Mouse (Mus musculus) fibroblast of lung, adult 2 months (primary cell): ENCODE data around the gene Luc7l3.

Experiments used
- DNase-seq: peaks from one replicate; pipeline ENCODE4 v3.0.0-alpha.2; 2011; ENCODE audit warnings: low read depth

The Luc7l3 gene

GRCm38 (mm10) chr11:94338347-94338746 lies 16.6 kb upstream of the Luc7l3 start:
- DNase-seq = no peak

DNA sequence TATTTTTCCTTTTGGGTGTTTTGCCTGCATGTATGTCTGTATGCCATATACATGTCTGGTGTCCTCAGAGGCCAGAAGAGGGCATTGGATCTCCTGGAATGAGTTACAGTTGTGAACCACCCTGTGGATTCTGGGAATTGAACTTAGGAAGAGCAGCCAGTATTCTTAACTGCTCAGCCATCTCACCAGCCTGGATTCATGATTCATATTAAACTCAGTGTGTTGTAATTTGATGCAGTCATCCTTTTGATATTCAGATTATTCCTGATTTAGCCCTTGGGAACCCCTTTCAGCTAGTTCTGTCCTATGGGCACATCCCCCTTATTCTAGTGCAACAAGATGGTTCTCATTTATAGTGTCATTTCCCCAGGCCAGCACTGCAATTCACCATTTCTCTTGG lies 14.8 kb upstream of the Luc7l3 start:
- DNase-seq = no peak

DNA sequence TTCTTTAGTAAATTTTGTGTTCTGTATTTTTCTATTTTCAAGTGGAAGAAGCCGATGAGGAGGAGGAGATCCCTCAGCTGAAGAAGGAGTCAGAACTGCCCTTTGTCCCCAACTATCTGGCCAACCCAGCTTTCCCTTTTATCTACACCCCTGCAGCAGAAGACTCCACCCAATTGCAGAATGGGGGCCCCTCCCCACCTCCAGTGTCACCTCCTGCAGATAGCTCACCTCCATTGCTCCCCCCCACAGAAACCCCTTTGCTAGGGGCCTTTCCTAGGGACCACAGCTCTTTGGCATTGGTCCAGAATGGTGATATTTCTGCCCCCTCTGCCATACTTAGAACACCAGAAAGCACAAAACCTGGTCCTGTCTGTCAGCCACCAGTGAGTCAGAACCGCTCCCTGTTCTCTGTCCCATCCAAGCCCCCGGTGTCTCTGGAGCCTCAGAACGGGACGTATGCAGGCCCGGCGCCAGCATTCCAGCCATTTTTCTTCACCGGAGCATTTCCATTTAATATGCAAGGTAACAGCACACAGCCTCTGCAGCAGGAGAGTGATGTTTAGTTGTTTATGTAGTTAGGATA lies 12.7 kb upstream of the Luc7l3 start:
- DNase-seq = no peak

- no peak for DNase-seq
These were observed 10.9 kb upstream of the Luc7l3 start for GRCm38 (mm10) chr11:94332726-94333125.

GRCm38 (mm10) chr11:94330211-94330610 lies 8.4 kb upstream of the Luc7l3 start:
- no peak for DNase-seq

DNA sequence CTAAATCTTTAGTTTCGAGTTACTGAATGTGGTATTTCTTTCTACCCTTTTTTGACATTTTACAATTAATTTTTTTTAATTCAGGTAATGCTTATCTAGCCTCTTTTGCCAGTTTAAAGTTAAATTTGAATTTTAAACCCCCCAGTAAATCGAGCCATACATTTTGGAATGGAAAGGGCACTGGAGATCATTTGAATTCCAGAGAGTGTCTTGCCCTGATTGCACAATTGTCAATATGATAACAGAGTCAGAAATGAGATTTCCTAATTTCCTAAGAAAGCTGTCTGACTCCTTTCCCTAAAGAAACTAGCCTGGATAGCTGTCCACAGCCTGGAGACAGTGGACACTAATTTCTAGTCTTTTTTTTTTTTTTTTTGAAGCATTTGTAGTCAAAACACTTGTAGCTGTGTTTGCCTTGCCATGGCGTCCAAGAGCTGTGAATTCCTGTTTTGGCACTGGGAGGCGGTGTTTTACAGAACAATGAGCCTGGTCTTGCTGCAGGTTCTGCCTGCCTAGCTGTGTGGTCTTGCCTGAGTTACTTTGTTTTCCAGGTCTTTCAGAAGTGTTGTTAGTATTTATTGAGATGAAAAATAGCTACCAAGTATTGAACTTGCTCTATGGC lies 7.6 kb upstream of the Luc7l3 start:
- peak; percentile 64 for DNase-seq

GRCm38 (mm10) chr11:94328644-94329025 lies 6.8 kb upstream of the Luc7l3 start:
- no peak for DNase-seq

- DNase-seq = peak; percentile 80
These were observed 6.2 kb upstream of the Luc7l3 start, which contains the start of gene Ankrd40 for GRCm38 (mm10) chr11:94327693-94328643. TSS of gene Ankrd40 (plus strand) at chr11:94328001.

DNA sequence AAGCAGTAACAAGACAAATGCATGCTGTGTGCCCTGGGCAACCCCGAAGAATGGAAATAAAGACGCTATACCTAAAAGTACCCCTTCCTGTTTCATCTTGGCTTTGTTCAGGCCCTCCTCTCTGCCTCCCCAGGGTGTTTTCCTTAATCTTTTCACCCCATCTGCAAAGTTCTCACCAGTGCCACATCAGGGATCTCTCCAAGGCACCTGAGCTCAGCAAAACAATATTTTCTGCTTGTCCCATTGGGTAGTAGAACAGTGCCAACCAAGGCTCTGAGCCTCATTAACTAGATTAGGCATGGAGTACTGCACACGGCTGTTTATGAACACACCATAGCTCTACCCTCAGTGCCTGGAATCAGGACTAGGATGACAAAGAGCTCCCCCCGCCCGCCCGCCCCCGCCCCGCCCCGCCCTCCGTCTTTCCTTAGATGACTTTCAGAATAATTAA lies 5.2 kb upstream of the Luc7l3 start:
- DNase-seq = no peak

DNA sequence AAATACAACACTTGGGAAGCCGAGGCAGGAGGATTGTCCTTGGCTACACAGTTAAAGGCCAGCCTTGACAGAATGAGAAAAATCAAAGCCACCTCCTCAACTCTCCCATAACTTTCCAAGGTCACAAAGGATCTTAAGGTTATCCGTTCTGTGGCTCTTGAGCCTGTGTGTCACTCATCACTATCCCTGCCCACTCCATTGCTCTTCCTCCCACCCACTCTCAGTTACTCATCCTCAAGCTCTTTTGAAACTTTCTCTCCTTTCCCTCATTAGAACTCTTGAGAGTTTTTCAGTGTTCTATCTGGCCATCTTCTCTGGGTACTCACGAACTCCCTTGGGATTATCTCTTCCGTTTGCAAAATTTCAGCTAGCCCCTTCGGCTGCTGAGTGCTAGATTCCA lies 2.8 kb upstream of the Luc7l3 start:
- DNase-seq = no peak

DNA sequence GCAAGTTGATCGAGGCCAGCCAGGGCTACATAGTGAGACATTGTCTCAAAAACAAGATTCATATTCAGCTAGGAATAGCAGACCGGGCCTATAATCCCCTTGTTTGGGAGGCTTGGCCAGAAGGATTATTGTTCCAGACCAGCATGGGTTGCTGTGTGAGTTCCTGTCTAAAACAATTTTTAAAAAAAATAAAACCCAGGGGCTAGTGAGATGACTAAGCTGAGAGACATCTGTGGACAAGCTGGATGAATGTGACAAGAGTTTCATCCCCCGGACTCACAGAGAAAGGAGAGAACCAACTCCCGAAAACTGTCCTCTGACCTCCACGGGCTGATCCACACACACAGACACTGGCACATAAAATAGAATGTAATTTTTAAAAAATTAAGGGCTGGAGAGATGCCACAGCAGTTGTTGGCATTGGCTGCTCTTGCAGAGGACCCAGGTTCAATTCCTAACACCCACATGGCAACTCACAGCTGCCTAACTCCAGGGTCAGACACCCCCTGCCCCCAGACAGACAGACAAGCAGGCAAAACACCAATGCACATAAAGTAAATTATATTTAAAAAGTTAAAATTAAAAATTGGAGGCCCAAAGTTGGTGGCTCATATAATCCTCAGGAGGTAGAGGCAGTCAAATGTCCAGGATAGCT lies 1.6 kb upstream of the Luc7l3 start:
- DNase-seq = no peak

DNA sequence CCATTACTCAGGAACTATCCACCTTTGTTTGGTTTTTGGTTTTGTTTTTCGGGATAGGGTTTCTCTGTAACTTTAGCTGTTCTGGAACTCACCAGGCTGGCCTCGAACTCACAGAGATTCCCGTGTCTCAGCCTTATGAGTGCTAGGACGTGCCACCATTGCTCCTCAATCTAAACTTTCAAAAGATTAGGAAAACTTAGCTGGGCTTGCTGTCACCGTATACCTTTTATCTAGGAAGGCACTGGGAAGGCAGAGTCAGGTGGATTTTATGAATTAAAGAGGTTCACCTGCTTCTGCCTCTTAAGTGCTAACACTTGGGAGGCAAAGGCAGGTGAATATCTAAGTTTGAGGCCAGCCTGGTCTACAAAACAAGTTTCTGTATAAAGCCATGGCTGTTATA lies 848 bp upstream of the Luc7l3 start:
- DNase-seq = no peak

GRCm38 (mm10) chr11:94320969-94321930 lies 538 bp downstream of the Luc7l3 start:
- DNase-seq = no peak

GRCm38 (mm10) chr11:94318056-94318455 lies 3.7 kb downstream of the Luc7l3 start:
- no peak for DNase-seq

DNA sequence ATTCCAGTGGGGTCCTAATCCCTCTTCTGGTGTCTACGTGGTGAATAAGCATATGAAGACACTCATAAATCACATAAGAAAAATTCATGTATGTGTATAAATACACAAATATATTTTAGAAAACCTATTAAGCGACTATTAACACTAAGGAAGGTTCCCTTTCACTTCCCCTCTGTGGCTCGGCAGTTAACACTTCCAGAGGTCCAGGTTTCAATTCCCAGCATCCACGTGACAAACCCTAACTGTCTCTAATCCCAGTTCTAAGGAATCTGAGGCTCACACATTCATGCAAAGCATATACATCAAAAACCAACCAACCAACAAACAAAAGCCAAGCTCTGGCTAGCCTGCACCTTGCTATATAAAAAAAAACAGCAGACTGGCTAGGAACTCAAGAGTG lies 4.3 kb downstream of the Luc7l3 start:
- no peak for DNase-seq

- no peak for DNase-seq
These were observed 4.8 kb downstream of the Luc7l3 start for GRCm38 (mm10) chr11:94317014-94317413.

DNA sequence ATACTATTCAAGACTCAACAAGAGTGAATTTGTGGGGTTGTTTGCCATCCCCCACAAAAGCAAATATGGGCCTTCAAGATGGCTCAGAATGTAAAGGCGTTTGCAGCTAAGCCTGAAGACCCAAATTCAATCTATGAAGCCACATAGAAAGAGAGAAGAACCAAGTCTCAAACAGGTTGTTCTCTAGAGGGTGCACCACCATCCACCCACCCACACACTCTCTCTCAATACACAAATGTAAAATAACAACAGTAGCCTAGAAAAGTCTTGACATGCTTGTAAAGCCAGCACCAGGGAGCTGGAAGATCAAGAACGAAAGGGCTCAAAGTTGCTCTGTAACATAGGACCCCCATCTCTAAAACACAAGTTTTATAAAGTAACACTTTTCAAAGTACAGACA lies 5.3 kb downstream of the Luc7l3 start:
- DNase-seq = no peak

GRCm38 (mm10) chr11:94315308-94315707 lies 6.5 kb downstream of the Luc7l3 start:
- no peak for DNase-seq

DNA sequence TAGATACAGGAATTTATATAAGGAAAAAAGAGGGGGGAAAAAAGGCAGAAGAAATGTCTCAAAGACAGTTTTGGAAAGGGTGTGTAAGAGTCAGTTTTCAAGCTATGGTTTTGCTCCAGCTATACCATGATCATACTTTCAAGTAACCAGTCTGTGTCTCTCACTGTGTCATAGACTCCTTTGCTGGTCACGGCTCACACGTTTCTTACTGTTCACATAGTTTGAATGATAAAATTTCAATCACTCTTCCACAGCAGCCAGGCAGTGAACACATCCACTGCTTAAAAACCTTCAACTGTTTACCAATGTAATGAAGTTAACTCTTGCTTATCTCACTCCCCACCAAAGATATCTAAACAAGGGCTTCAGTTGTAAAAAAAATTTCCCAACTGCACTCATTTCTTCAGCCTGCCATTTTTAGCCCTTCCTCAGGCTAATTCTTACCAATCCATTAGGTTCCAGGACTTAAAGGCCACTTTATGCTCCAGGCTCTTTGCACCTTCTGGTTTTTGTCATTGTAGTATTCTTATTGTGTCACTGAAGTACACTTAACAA lies 7.6 kb downstream of the Luc7l3 start:
- no peak for DNase-seq

DNA sequence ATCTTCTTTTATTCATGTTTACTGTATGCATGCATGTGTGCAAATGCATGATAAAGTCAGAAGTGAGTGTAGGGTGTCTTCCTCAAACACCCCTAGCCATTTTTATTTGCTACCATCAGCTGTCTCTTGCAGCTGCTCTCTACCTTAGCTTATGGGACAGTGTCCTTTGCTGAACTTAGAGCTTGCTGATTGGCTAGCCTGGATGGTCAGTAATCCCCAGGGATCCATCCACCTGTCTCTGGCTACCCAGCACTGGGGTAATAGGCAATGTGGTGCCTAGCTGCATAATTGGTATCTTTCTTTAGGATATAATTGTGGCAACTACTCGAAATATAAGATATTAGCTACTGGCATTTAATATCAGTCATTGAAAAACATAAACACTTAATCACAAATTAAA lies 9.1 kb downstream of the Luc7l3 start:
- no peak for DNase-seq
